Mouse (Mus musculus) liver, embryonic 14.5 days (tissue): ENCODE measurements around the gene Npffr2. TPM values are rescaled to one million over a fixed set of nuclear protein-coding genes. Genes with fewer than 3 reads are reported as not detected.

Source experiments
- ATAC-seq: fragments of 200-750 bp; cut with Nextera tagmentation; 2 replicates; pipeline ENCODE4 v1.8.0; 2017; ENCODE audit warnings: moderate number of reproducible peaks, mild to moderate bottlenecking, moderate library complexity; ENCODE audit not compliant: insufficient read depth
- DNase-seq, 3 experiments: peaks; one replicate each; pipeline ENCODE4 v3.0.0-alpha.2; 2012 to 2013; ENCODE audit warnings: low read depth in 3 of 3, low spot score in 3 of 3
- H3K27ac ChIP-seq: fragments of 300-500 bp; sonication (generic); 2 replicates; pipeline ENCODE4 v1.5.1; 2014; ENCODE audit warnings: moderate library complexity, mild to moderate bottlenecking, control low read depth, inconsistent platforms
- H3K27me3 ChIP-seq: fragments of 300-500 bp; sonication (generic); 2 replicates; pipeline ENCODE4 v1.6.1; 2014; ENCODE audit warnings: mild to moderate bottlenecking, low read length, moderate library complexity; ENCODE audit not compliant: control insufficient read depth, insufficient read depth
- H3K36me3 ChIP-seq: fragments of 300-500 bp; sonication (generic); replicated peaks from 2 replicates; pipeline ENCODE4 v1.6.1; 2014; ENCODE audit warnings: low read depth; ENCODE audit not compliant: control insufficient read depth, insufficient read depth
- H3K4me1 ChIP-seq, 2 experiments: fragments of 200-500 bp in 1 of 2; fragments of 300-500 bp in 1 of 2; sonication (generic) in 1 of 2; replicated peaks; 2 replicates each; pipeline ENCODE4 v1.6.1; 2012 to 2014; ENCODE audit warnings: antibody characterized with exemption in 1 of 2, inconsistent platforms in 1 of 2, low read length in 1 of 2; ENCODE audit not compliant: control insufficient read depth in 2 of 2, insufficient read depth in 2 of 2
- H3K4me2 ChIP-seq: fragments of 300-500 bp; sonication (generic); 2 replicates; pipeline ENCODE4 v1.6.1; 2014; ENCODE audit warnings: low read depth, mild to moderate bottlenecking, control low read depth, moderate library complexity
- H3K4me3 ChIP-seq, 2 experiments: fragments of 200-500 bp in 1 of 2; fragments of 300-500 bp in 1 of 2; sonication (generic) in 1 of 2; 2 replicates each; pipeline ENCODE4 v1.5.1; 2012 to 2014; ENCODE audit warnings: low read depth in 2 of 2, low read length in 2 of 2, mild to moderate bottlenecking in 2 of 2, control low read depth in 1 of 2, inconsistent platforms in 1 of 2, moderate library complexity in 1 of 2; ENCODE audit not compliant: insufficient read depth in 1 of 2
- H3K9ac ChIP-seq: fragments of 300-500 bp; sonication (generic); replicated peaks from 2 replicates; pipeline ENCODE4 v1.6.1; 2014; ENCODE audit warnings: mild to moderate bottlenecking, control low read depth, moderate library complexity
- H3K9me3 ChIP-seq: fragments of 300-500 bp; sonication (generic); 2 replicates; pipeline ENCODE4 v1.6.1; 2016; ENCODE audit warnings: low read length, mixed read lengths; ENCODE audit not compliant: control insufficient read depth
- CTCF ChIP-seq: IDR thresholded peaks from 2 replicates; pipeline ENCODE4 v1.5.1; 2016; ENCODE audit warnings: antibody characterized with exemption, low read depth, control low read depth
- EP300 ChIP-seq: IDR thresholded peaks from 2 replicates; pipeline ENCODE4 v1.6.1; 2016; ENCODE audit warnings: antibody characterized with exemption, low read depth
- WGBS: fragments of 180-500 bp; shearing (Covaris S2); extraction: QIAGEN DNeasy Blood & Tissue Kit; methylation state at CpG from one replicate; pipeline ENCODE4 v1.1.7; 2014; ENCODE audit not compliant: insufficient replicate concordance; 5-methylcytosine and 5-hydroxymethylcytosine counted together
- polyA plus RNA-seq, 2 experiments: library from polyadenylated mRNA; depleted of rRNA in 1 of 2; stranded (reverse) in 1 of 2; unstranded in 1 of 2; fragments of >200 nt; fragmentation: Nextera tagmentation in 1 of 2; extraction: Ambion mirVana in 1 of 2; gene quantifications; 2 replicates each; pipeline versions ENCODE4 v1.2.1 to v1.2.3; 2012 to 2014

Npffr2 gene
- not detected in 2 replicates for polyA plus RNA-seq (2012; rRNA removed)
- not detected in 2 replicates for polyA plus RNA-seq (2014; fragmentation: Nextera tagmentation; extraction: Ambion mirVana)

GRCm38 (mm10) chr5:89526878-89527578 is at the start of gene Npffr2:
TSS of gene Npffr2 (plus strand) at chr5:89527429.
- Histone ChIP-seq H3K4me3 (0 out of 4 replicates have a peak within 1 kb of the TSS, but pooled peaks of 1 of the 2 experiments have one; percentile 1), H3K9ac (no peak within 1 kb of the TSS), H3K27ac (no peak within 1 kb of the TSS), H3K4me2 (peak within 1 kb of the TSS; percentile 34), H3K4me1 (no peaks in the 10 kb centered on the region), H3K27me3 (no peaks in the 10 kb centered on the region), H3K36me3 (no peaks in the 10 kb centered on the region), H3K9me3 (no peaks in the 10 kb centered on the region)
- no peak for TF ChIP-seq CTCF
- no peak for TF ChIP-seq EP300
- no peak for DNase-seq
- no peak for ATAC-seq
- WGBS, result 5% methylated on average over 23 of the region's 23 CpGs

GRCm38 (mm10) chr5:89492560-89492959 is 34.7 kb upstream of the Npffr2 start:
- H3K4me2 ChIP-seq, result no peak overlapping the region
- no peaks in the 10 kb centered on the region for H3K4me1 ChIP-seq
- H3K27ac ChIP-seq, result no peak overlapping the region
- 73% methylated on average over 1 of the region's 1 CpGs for WGBS
- no peaks in the 10 kb centered on the region for H3K36me3 ChIP-seq
- H3K4me3 ChIP-seq, result no peak overlapping the region
- ATAC-seq (no peak), DNase-seq (no peak)
- H3K9me3 ChIP-seq, result no peaks in the 10 kb centered on the region
- TF ChIP-seq CTCF (no peak), EP300 (no peak)
- no peaks in the 10 kb centered on the region for H3K27me3 ChIP-seq
- no peak overlapping the region for H3K9ac ChIP-seq

GRCm38 (mm10) chr5:89500182-89500581 is 27.0 kb upstream of the Npffr2 start:
- peak in 1 of 3 experiments; percentile 6 for DNase-seq
- ATAC-seq, result no peak
- H3K4me1 ChIP-seq, result no peaks in the 10 kb centered on the region
- TF ChIP-seq EP300, result no peak
- TF ChIP-seq CTCF, result peak; percentile 56
- H3K9me3 ChIP-seq, result no peaks in the 10 kb centered on the region
- H3K27ac ChIP-seq, result no peak overlapping the region
- H3K4me3 ChIP-seq, result no peak overlapping the region
- no peak overlapping the region for H3K4me2 ChIP-seq
- H3K36me3 ChIP-seq, result no peaks in the 10 kb centered on the region
- H3K27me3 ChIP-seq, result no peaks in the 10 kb centered on the region
- WGBS, result 37% methylated on average over 6 of the region's 6 CpGs
- H3K9ac ChIP-seq, result no peak overlapping the region

GRCm38 (mm10) chr5:89518641-89519040 is 8.6 kb upstream of the Npffr2 start:
- H3K4me2 ChIP-seq, result no peak overlapping the region
- no peaks in the 10 kb centered on the region for H3K36me3 ChIP-seq
- H3K9me3 ChIP-seq, result no peaks in the 10 kb centered on the region
- ATAC-seq, result no peak
- no peak overlapping the region for H3K4me3 ChIP-seq
- H3K27ac ChIP-seq, result no peak overlapping the region
- no peaks in the 10 kb centered on the region for H3K27me3 ChIP-seq
- WGBS, result 59% methylated on average over 4 of the region's 4 CpGs
- DNase-seq, result no peak
- H3K9ac ChIP-seq, result no peak overlapping the region
- H3K4me1 ChIP-seq, result no peaks in the 10 kb centered on the region
- TF ChIP-seq EP300 (no peak), CTCF (no peak)

GRCm38 (mm10) chr5:89526181-89526778 is 949 bp upstream of the Npffr2 start:
- H3K4me1 ChIP-seq, result no peaks in the 10 kb centered on the region
- no peak for TF ChIP-seq EP300
- no peak for TF ChIP-seq CTCF
- 9% methylated on average over 14 of the region's 14 CpGs for whole genome bisulfite sequencing
- ATAC-seq, result no peak
- H3K9me3 ChIP-seq, result no peaks in the 10 kb centered on the region
- no peak overlapping the region for H3K27ac ChIP-seq
- no peaks in the 10 kb centered on the region for H3K36me3 ChIP-seq
- peak overlapping the region; percentile 34 for H3K4me2 ChIP-seq
- no peaks in the 10 kb centered on the region for H3K27me3 ChIP-seq
- no peak overlapping the region for H3K9ac ChIP-seq
- no peak overlapping the region for H3K4me3 ChIP-seq
- no peak for DNase-seq
